Mouse (Mus musculus): ENCODE measurements around the gene Gper1.

- no peak for TF ChIP-seq POLR2A (IDR thresholded peaks at IDR 0.05; ENCODE audit: borderline replicate concordance, control insufficient read depth, low read depth, low read length)
- no peak for TF ChIP-seq CTCF (IDR thresholded peaks at IDR 0.05; ENCODE audit: control insufficient read depth, insufficient read depth, low read length)
Measured at GRCm38 (mm10) chr5:139442428-139442827, 19.5 kb downstream of the Gper1 start.
